Mouse (Mus musculus) C2C12 (cell line): ENCODE measurements around the gene Tnks2. TPM values are rescaled to one million over a fixed set of nuclear protein-coding genes. Genes with fewer than 3 reads are reported as not detected.

Experiments used
- H3K27me3 ChIP-seq: one replicate; pipeline ENCODE4 v1.6.1; 2011; ENCODE audit not compliant: control insufficient read depth, insufficient read depth, insufficient read length
- H3K36me3 ChIP-seq: one replicate; pipeline ENCODE4 v1.6.1; 2011; ENCODE audit not compliant: control insufficient read depth, insufficient read depth
- H3K4me3 ChIP-seq: one replicate; pipeline ENCODE4 v1.5.1; 2011; ENCODE audit warnings: mild to moderate bottlenecking, control low read depth; ENCODE audit not compliant: poor library complexity, insufficient read depth, severe bottlenecking
- H3K79me2 ChIP-seq: one replicate; pipeline ENCODE4 v1.6.1; 2011; ENCODE audit not compliant: control insufficient read depth, insufficient read depth
- H3K79me3 ChIP-seq: one replicate; pipeline ENCODE4 v1.6.1; 2011; ENCODE audit warnings: low read depth, control low read depth
- H3ac ChIP-seq: one replicate; pipeline ENCODE3; 2011; ENCODE audit warnings: low read depth; ENCODE audit not compliant: control insufficient read depth, insufficient read length
- CEBPB ChIP-seq: IDR thresholded peaks from one replicate; pipeline ENCODE4 v1.6.1; 2011; ENCODE audit warnings: low read depth, mild to moderate bottlenecking, control low read depth, moderate library complexity
- CTCF ChIP-seq: IDR thresholded peaks from one replicate; pipeline ENCODE4 v1.5.1; 2011; ENCODE audit not compliant: control insufficient read depth, insufficient read depth, insufficient read length
- FOSL1 ChIP-seq: IDR thresholded peaks from one replicate; pipeline ENCODE4 v1.8.0; 2011; ENCODE audit warnings: mild to moderate bottlenecking, low read length; ENCODE audit not compliant: poor library complexity, insufficient read depth, severe bottlenecking
- MAX ChIP-seq: IDR thresholded peaks from one replicate; pipeline ENCODE4 v1.6.1; 2011; ENCODE audit warnings: mild to moderate bottlenecking, control low read depth
- MYOD1 ChIP-seq: IDR thresholded peaks from one replicate; pipeline ENCODE4 v1.6.1; 2011; ENCODE audit warnings: low read depth; ENCODE audit not compliant: control insufficient read depth, insufficient read length
- MYOG ChIP-seq: IDR thresholded peaks from one replicate; pipeline ENCODE4 v1.6.1; 2011; ENCODE audit not compliant: control insufficient read depth, insufficient read length; ENCODE audit errors: extremely low read depth
- USF1 ChIP-seq: IDR thresholded peaks from one replicate; pipeline ENCODE4 v1.6.1; 2011; ENCODE audit warnings: low read depth, mild to moderate bottlenecking, control low read depth, moderate library complexity
- polyA plus RNA-seq: library from polyadenylated mRNA; unstranded; fragments of >200 nt; fragmentation: generic; extraction: Trizol; gene quantifications from one replicate; pipeline ENCODE4 v1.2.1, GENCODE M21; 2012; ENCODE audit warnings: missing spikeins

Tnks2 gene
- polyA plus RNA-seq, 1 experiment, result 24.1 TPM

GRCm38 (mm10) chr19:36940064-36940463 lies 106.0 kb downstream of the Tnks2 start:
- Histone ChIP-seq H3K36me3 (peaks cover 13% of the 10 kb centered on the region), H3K79me3 (peaks cover 86% of the 10 kb centered on the region), H3K4me3 (no peak overlapping the region), H3K79me2 (peaks cover 98% of the 10 kb centered on the region), H3K27me3 (no peaks in the 10 kb centered on the region), H3ac (no peak overlapping the region)
- TF ChIP-seq USF1 (no peak), CEBPB (no peak), MYOG (no peak), MAX (no peak), CTCF (no peak), FOSL1 (no peak), MYOD1 (no peak)

Other genes starting within 250 kb of the Tnks2 start
- gene Ppp1r3c, start 97.6 kb upstream of the Tnks2 start, polyA plus RNA-seq, result not detected
- 0.94 TPM for gene Fgfbp3, start 85.4 kb downstream of the Tnks2 start, polyA plus RNA-seq
- gene Btaf1, start 91.8 kb downstream of the Tnks2 start, polyA plus RNA-seq, result 5.3 TPM